ENCODE assay signal across 22 mouse cellular contexts in the genomic region with DNA sequence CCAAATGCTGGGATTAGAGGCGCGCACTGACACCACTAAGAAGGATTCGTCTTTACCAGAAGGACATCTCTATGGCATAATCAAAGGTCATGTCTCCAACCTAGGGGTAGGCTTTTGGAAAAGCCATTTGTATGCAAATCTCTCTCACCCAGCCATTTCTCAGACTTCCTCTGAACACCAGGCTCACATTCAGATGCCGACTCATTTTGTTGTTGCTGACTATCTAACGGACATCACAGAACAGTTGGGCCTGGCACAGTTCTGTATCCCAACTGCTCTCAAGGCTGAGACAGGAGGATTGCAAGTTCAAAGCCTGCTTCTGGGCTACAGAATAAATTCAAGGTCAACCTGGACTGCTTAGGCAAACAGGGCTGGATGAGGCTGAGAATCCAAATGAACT. TPM values are rescaled to one million over a fixed set of nuclear protein-coding genes. Genes with fewer than 3 reads are reported as not detected.
"Had no signal": no experiment of that assay in that cellular context is flagged by ENCODE, and none has a peak within 500 bp of the region (broad histone marks: within the 10 kb centered on the region; RNA-seq: fewer than 3 reads in every experiment).

No protein-coding gene starts in this region.

- H3K36me3 ChIP-seq: lung, embryonic 15.5 days; midbrain, embryonic 10.5 days; midbrain, embryonic 12.5 days; midbrain, embryonic 15.5 days; neural tube, embryonic 12.5 days; stomach, embryonic 15.5 days had no signal

- H3K27me3 ChIP-seq: lung, embryonic 15.5 days; midbrain, embryonic 15.5 days; stomach, embryonic 15.5 days had no signal

- ATAC-seq: liver, postnatal 0 days; lung, postnatal 0 days; midbrain, embryonic 15.5 days had no signal

- H3K4me2 ChIP-seq: lung, embryonic 15.5 days; midbrain, embryonic 12.5 days; midbrain, embryonic 15.5 days; neural tube, embryonic 12.5 days; stomach, embryonic 15.5 days had no signal

- H3K9me3 ChIP-seq: lung, embryonic 15.5 days; midbrain, embryonic 10.5 days; midbrain, embryonic 12.5 days; midbrain, embryonic 15.5 days; neural tube, embryonic 12.5 days; stomach, embryonic 15.5 days had no signal

- H3K4me3 ChIP-seq: lung, embryonic 15.5 days; midbrain, embryonic 10.5 days; midbrain, embryonic 12.5 days; midbrain, embryonic 15.5 days; neural tube, embryonic 12.5 days; stomach, embryonic 15.5 days had no signal

- H3K27ac ChIP-seq: lung, embryonic 15.5 days; midbrain, embryonic 10.5 days; midbrain, embryonic 12.5 days; midbrain, embryonic 15.5 days; neural tube, embryonic 12.5 days; stomach, embryonic 15.5 days; stomach, postnatal 0 days had no signal

- DNase-seq: liver, postnatal 0 days; lung, adult 2 months; lung, postnatal 4 days; right cerebral cortex, postnatal 14 days; thymus, adult 2 months; thymus, postnatal 25 days; thymus, postnatal 4 days had no signal

- H3K9ac ChIP-seq: liver, postnatal 0 days; lung, embryonic 15.5 days; midbrain, embryonic 12.5 days; midbrain, embryonic 15.5 days; neural tube, embryonic 12.5 days; stomach, embryonic 15.5 days had no signal

- H3K4me1 ChIP-seq: midbrain, embryonic 10.5 days; midbrain, embryonic 12.5 days; midbrain, embryonic 15.5 days; neural tube, embryonic 12.5 days; stomach, embryonic 15.5 days had no signal

RNA-seq across cellular contexts. Expression of gene Fgf11, which starts 14.4 kb away (rescaled TPM):
- total RNA-seq: megakaryocyte, adult 5-6 weeks; monocyte, adult 5-6 weeks; neutrophil, adult 5-6 weeks had no signal

RNA-seq across cellular contexts. Expression of gene Tmem102, which starts 18.1 kb away (rescaled TPM):
- total RNA-seq: megakaryocyte, adult 5-6 weeks; megakaryocyte-erythroid progenitor cell, adult 5-6 weeks; monocyte, adult 5-6 weeks had no signal

RNA-seq across cellular contexts. Expression of gene Slc35g3, which starts 25.5 kb away (rescaled TPM):
- total RNA-seq: megakaryocyte, adult 5-6 weeks; megakaryocyte-erythroid progenitor cell, adult 5-6 weeks; midbrain, postnatal 0 days; monocyte, adult 5-6 weeks; neutrophil, adult 5-6 weeks had no signal
- polyA plus RNA-seq: liver, postnatal 0 days; midbrain, embryonic 10.5 days; neural tube, embryonic 12.5 days; neural tube, embryonic 14.5 days; spleen, adult 2 months; stomach, postnatal 0 days had no signal
